In the genomic region with DNA sequence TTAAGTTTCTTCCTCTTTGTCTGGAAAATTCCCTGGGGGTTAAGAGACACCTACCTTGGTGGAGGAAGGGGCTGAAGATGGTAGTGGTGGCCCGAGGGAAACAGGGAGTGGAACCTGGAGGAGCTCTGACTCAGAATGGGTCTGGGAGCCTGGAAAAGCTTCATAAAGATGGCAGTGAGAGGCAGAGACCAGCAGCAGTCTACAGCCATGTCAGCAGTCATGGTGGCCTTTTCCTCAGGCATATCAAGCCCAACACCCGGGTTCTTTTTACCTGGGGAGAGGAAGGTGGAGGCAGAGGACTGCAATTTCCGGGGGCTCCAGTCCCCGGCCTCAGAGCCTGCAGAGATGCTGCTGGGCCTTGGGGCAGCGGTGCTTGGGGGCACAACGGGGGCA, we compare ENCODE assay signal across 7 mouse cellular contexts. TPM values are rescaled to one million over a fixed set of nuclear protein-coding genes. Genes with fewer than 3 reads are reported as not detected.
A peak's percentile ranks its signal among the peaks of the same experiment; 100 is the strongest.
DNase-seq lines count a peak whose midpoint lies in the region; ATAC-seq and TF ChIP-seq lines count a peak whose summit lies in the region.

No protein-coding gene starts in this region.

- peak overlapping the region; percentile 81 for H3K9ac ChIP-seq in forebrain, embryonic 12.5 days
- H3K9ac ChIP-seq in limb, embryonic 13.5 days: peak overlapping the region; percentile 85
- H3K9ac ChIP-seq in stomach, postnatal 0 days (ENCODE audit: low read length): peak overlapping the region; percentile 82

- no peak for TF ChIP-seq CTCF in stomach, postnatal 0 days (IDR thresholded peaks at IDR 0.05; ENCODE audit: low read depth)

- peaks cover 50% of the 10 kb centered on the region for H3K36me3 ChIP-seq in megakaryocyte, embryonic 14.5 days (replicated peaks; ENCODE audit: low read length)
- H3K36me3 ChIP-seq in forebrain, embryonic 12.5 days (replicated peaks): peaks cover 5% of the 10 kb centered on the region
- peaks cover 14% of the 10 kb centered on the region for H3K36me3 ChIP-seq in limb, embryonic 13.5 days
- H3K36me3 ChIP-seq in stomach, postnatal 0 days (ENCODE audit: control insufficient read depth, insufficient read depth, low read length): 0 out of 2 replicates have a peak, but pooled peaks cover 2% of the 10 kb centered on the region

- H3K27me3 ChIP-seq in megakaryocyte, embryonic 14.5 days (replicated peaks): peaks cover 27% of the 10 kb centered on the region
- H3K27me3 ChIP-seq in forebrain, embryonic 12.5 days: no peaks in the 10 kb centered on the region
- peaks cover 21% of the 10 kb centered on the region; the same call in 1 of the 2 replicates for H3K27me3 ChIP-seq in limb, embryonic 13.5 days
- no peaks in the 10 kb centered on the region for H3K27me3 ChIP-seq in stomach, postnatal 0 days (ENCODE audit: control insufficient read depth, insufficient read depth, low read length)

- peaks cover 44% of the 10 kb centered on the region for H3K4me1 ChIP-seq in megakaryocyte, embryonic 14.5 days
- H3K4me1 ChIP-seq in forebrain, embryonic 12.5 days: no peaks in the 10 kb centered on the region
- H3K4me1 ChIP-seq in limb, embryonic 13.5 days: peaks cover 5% of the 10 kb centered on the region; the same call in 1 of the 2 replicates
- no peaks in the 10 kb centered on the region for H3K4me1 ChIP-seq in stomach, postnatal 0 days (replicated peaks; ENCODE audit: control insufficient read depth, insufficient read depth)

- H3K4me2 ChIP-seq in forebrain, embryonic 12.5 days: peak overlapping the region; percentile 64
- peak overlapping the region; percentile 68 for H3K4me2 ChIP-seq in limb, embryonic 13.5 days (replicated peaks)
- H3K4me2 ChIP-seq in stomach, postnatal 0 days (replicated peaks; ENCODE audit: low read depth): peak overlapping the region; percentile 65

- H3K27ac ChIP-seq in forebrain, embryonic 12.5 days: no peak overlapping the region; the same call in 1 of the 2 replicates
- H3K27ac ChIP-seq in limb, embryonic 13.5 days: no peak overlapping the region
- 0 out of 2 replicates have a peak overlapping the region, but pooled peaks have one; percentile 35 for H3K27ac ChIP-seq in stomach, postnatal 0 days (replicated peaks)

- ATAC-seq in megakaryocyte, adult 5-6 weeks (ENCODE audit: poor library complexity, severe bottlenecking): no peak
- no peak for ATAC-seq in forebrain, embryonic 12.5 days (ENCODE audit: low FRiP score)
- ATAC-seq in limb, embryonic 13.5 days (ENCODE audit: low FRiP score, low read depth): no peak
- ATAC-seq in stomach, postnatal 0 days (ENCODE audit: low FRiP score, low TSS enrichment): no peak; the same call in 1 of the 2 replicates

- no peaks in the 10 kb centered on the region for H3K9me3 ChIP-seq in megakaryocyte, embryonic 14.5 days
- no peaks in the 10 kb centered on the region for H3K9me3 ChIP-seq in forebrain, embryonic 12.5 days
- H3K9me3 ChIP-seq in limb, embryonic 13.5 days: no peaks in the 10 kb centered on the region
- no peaks in the 10 kb centered on the region for H3K9me3 ChIP-seq in stomach, postnatal 0 days (ENCODE audit: control insufficient read depth, low read length)

- TF ChIP-seq EP300 in stomach, postnatal 0 days (optimal IDR thresholded peaks at IDR 0.05): no peak

- WGBS in forebrain, embryonic 12.5 days: 40% methylated on average over 6 of the region's 6 CpGs
- WGBS in limb, embryonic 13.5 days: 39% methylated on average over 6 of the region's 6 CpGs
- 31% methylated on average over 6 of the region's 6 CpGs for WGBS in stomach, postnatal 0 days

- H3K4me3 ChIP-seq in megakaryocyte, embryonic 14.5 days (replicated peaks): peak overlapping the region; percentile 95
- H3K4me3 ChIP-seq in forebrain, embryonic 12.5 days (replicated peaks): peak overlapping the region; percentile 56
- H3K4me3 ChIP-seq in limb, embryonic 13.5 days: peak overlapping the region; percentile 60
- peak overlapping the region; percentile 64 for H3K4me3 ChIP-seq in stomach, postnatal 0 days (ENCODE audit: low read depth, low read length)

- no peak for DNase-seq in stomach, postnatal 0 days (ENCODE audit: low spot score)
- no peak for DNase-seq in gastrocnemius, adult 18-20 months (ENCODE audit: low spot score)
- DNase-seq in kidney, postnatal 4 days: no peak

RNA-seq across cellular contexts. Expression of a gene that starts 0.9 kb away (rescaled TPM):
- polyA plus RNA-seq in megakaryocyte, embryonic 14.5 days (2012; ENCODE audit: insufficient read depth, low replicate concordance): 134 and 271 TPM in 2 replicates
- 46.4 and 55.3 TPM in 2 replicates for total RNA-seq in megakaryocyte, adult 5-6 weeks (2015)
- 32.3 and 46.0 TPM in 2 replicates for total RNA-seq in megakaryocyte, adult 5-6 weeks (2017)
- 52.8 and 55.2 TPM in 2 replicates for polyA plus RNA-seq in forebrain, embryonic 12.5 days (2016; fragmentation: Nextera tagmentation; extraction: Ambion mirVana)
- 54.3 and 60.5 TPM in 2 replicates for polyA plus RNA-seq in limb, embryonic 13.5 days (2015; fragmentation: Nextera tagmentation; extraction: Ambion mirVana)
- polyA plus RNA-seq in stomach, postnatal 0 days (2015; fragmentation: Nextera tagmentation; extraction: Ambion mirVana): 37.6 and 39.5 TPM in 2 replicates
- total RNA-seq in gastrocnemius, adult 18-20 months (2021): 10 to 100 TPM; 35.6 to 36.1 TPM

RNA-seq across cellular contexts. Expression of a gene that starts 56.6 kb away (rescaled TPM):
- 58.4 and 162 TPM in 2 replicates for polyA plus RNA-seq in megakaryocyte, embryonic 14.5 days (2012; ENCODE audit: insufficient read depth, low replicate concordance)
- 108 and 109 TPM in 2 replicates for total RNA-seq in megakaryocyte, adult 5-6 weeks (2015)
- 52.5 and 67.7 TPM in 2 replicates for total RNA-seq in megakaryocyte, adult 5-6 weeks (2017)
- 85.9 and 101 TPM in 2 replicates for polyA plus RNA-seq in forebrain, embryonic 12.5 days (2016; fragmentation: Nextera tagmentation; extraction: Ambion mirVana)
- 62.0 and 64.6 TPM in 2 replicates for polyA plus RNA-seq in limb, embryonic 13.5 days (2015; fragmentation: Nextera tagmentation; extraction: Ambion mirVana)
- 16.1 and 16.5 TPM in 2 replicates for polyA plus RNA-seq in stomach, postnatal 0 days (2015; fragmentation: Nextera tagmentation; extraction: Ambion mirVana)
- 10 to 100 TPM; 30.2 to 31.9 TPM for total RNA-seq in gastrocnemius, adult 18-20 months (2021)
